Mouse (Mus musculus): ENCODE measurements around the gene Olfr723. TPM values are rescaled to one million over a fixed set of nuclear protein-coding genes. Genes with fewer than 3 reads are reported as not detected.
"Not testable (repeated sequence)": the region's sequence is repeated elsewhere in the genome, so short reads cannot be mapped to it uniquely, and the experiment has no call there.

Olfr723 gene
- not detected in 2 replicates for total RNA-seq (2017)

DNA sequence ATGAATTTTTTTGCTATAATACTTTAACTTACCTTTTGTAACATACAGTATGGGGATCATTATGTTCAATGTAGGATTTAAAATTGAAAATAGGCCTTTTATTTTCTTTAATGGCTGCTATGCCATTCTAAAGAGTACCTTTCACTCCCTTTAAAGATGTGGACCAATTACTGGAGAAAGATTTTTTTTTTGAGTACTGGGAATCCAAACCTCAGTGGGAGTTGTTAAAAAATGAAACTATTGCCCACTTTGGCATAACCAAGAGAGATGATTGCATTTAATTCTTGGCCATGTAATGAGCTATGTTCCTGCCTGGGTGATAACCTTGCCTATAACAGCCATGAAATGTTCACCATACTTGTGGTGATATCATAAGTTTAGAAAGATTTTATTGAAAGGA, at the start of gene Olfr723:
Gene Olfr723, minus strand, starts transcription at position 101 of the 400 bp plus-strand sequence.
- ATAC-seq (replicated peaks in 1 of 2; ENCODE audit: insufficient read depth in 1 of 2, low FRiP score in 2 of 2, low TSS enrichment in 1 of 2, low read depth in 1 of 2, poor library complexity in 2 of 2, severe bottlenecking in 2 of 2): not testable (repeated sequence)

DNA sequence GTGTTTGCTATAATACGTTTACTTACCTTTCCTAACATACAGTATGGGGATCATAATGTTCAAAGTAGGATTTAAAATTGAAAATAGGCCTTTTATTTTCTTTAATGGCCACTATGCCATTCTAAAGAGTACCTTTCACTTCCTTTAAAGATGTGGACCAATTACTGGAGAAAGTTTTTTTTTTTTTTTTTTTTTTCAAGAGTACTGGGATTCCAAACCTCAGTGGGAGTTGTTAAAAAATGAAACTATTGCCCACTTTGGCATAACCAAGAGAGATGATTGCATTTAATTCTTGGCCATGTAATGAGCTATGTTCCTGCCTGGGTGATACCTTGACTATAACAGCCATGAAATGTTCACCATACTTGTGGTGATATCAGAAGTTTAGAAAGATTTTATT, 31.6 kb upstream of the Olfr723 start, which contains the start of gene Olfr724:
Gene Olfr724, minus strand, starts transcription at position 101 of the 400 bp plus-strand sequence.
- not testable (repeated sequence) for ATAC-seq (replicated peaks in 1 of 2; ENCODE audit: insufficient read depth in 1 of 2, low FRiP score in 2 of 2, low TSS enrichment in 1 of 2, low read depth in 1 of 2, poor library complexity in 2 of 2, severe bottlenecking in 2 of 2)

DNA sequence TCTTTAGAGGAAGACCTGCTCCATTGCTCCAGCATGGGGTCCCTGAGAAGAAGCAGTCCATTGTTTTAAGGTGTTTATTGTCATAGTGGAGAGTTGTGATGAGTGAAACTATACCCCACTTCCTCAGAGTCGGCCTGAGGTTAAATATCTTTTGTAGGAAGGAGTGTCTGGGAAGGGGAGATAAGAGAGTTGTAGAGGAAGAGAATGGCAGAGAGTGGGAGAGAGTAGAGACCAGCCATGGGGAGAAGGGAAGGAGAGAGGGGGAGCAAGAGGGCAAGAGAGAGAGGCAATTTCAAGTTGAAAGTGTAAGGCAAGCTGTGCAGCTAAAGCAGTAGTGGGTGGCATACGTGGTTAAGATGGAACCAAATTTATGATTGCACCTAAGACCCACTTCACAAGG, 24.3 kb upstream of the Olfr723 start:
- ATAC-seq (replicated peaks in 1 of 2; ENCODE audit: insufficient read depth in 1 of 2, low FRiP score in 2 of 2, low TSS enrichment in 1 of 2, low read depth in 1 of 2, poor library complexity in 2 of 2, severe bottlenecking in 2 of 2): no peak

DNA sequence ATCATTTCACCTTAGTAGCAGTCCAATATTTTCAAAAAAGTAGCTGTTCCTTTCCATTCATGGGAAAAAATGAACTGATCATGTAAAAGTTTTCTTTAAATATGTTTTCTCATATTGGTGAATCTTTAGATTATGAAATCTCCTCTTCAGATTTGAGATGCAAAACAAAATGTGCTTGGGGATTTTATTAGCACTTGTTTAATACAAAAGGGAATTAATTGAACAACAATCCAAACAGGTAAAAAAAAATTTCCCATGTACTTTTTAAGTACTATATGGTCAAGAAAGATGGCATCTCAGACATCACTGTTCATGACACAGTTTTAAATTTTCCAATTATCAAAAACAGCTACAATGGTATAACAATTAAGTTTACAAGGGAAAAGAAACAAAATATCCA, 29.7 kb downstream of the Olfr723 start, which contains the start of gene Olfr722:
Gene Olfr722, minus strand, starts transcription at position 101 of the 400 bp plus-strand sequence.
- ATAC-seq (replicated peaks in 1 of 2; ENCODE audit: insufficient read depth in 1 of 2, low FRiP score in 2 of 2, low TSS enrichment in 1 of 2, low read depth in 1 of 2, poor library complexity in 2 of 2, severe bottlenecking in 2 of 2): no peak

Other genes starting within 250 kb of the Olfr723 start
- gene Armh4, start 148.4 kb downstream of the Olfr723 start, total RNA-seq (2017): 0.38 and 0.74 TPM in 2 replicates
- gene Olfr722, start 29.8 kb downstream of the Olfr723 start, total RNA-seq (2017): not detected in 2 replicates
- gene Olfr724, start 31.5 kb upstream of the Olfr723 start, total RNA-seq (2017): not detected in 2 replicates
- not detected in 2 replicates for gene Olfr725, start 108.6 kb upstream of the Olfr723 start, total RNA-seq (2017)
- gene Olfr726, start 159.2 kb upstream of the Olfr723 start, total RNA-seq (2017): not detected in 2 replicates
- gene Olfr727, start 191.4 kb upstream of the Olfr723 start, total RNA-seq (2017): not detected in 2 replicates
- not detected in 2 replicates for gene Olfr728, start 210.9 kb upstream of the Olfr723 start, total RNA-seq (2017)
- not detected in 2 replicates for gene Olfr729, start 221.1 kb upstream of the Olfr723 start, total RNA-seq (2017)